Mouse (Mus musculus) thymus, adult 2 months (tissue): Measurements from ENCODE around the gene Fam76b. TPM values are rescaled to one million over a fixed set of nuclear protein-coding genes. Genes with fewer than 3 reads are reported as not detected.

Source experiments
- DNase-seq: peaks from one replicate; pipeline ENCODE4 v3.0.0; 2021
- H3K27ac ChIP-seq: fragments of 200-500 bp; 2 replicates; pipeline ENCODE4 v1.5.1; 2012; ENCODE audit warnings: low read length, control low read depth; ENCODE audit not compliant: control insufficient read depth, insufficient read depth
- H3K27me3 ChIP-seq: fragments of 200-500 bp; 2 replicates; pipeline ENCODE4 v1.6.1; 2012; ENCODE audit warnings: mild to moderate bottlenecking, low read length, moderate library complexity, mixed read lengths; ENCODE audit not compliant: control insufficient read depth, insufficient read depth
- H3K36me3 ChIP-seq: fragments of 200-500 bp; 2 replicates; pipeline ENCODE4 v1.6.1; 2012; ENCODE audit warnings: mild to moderate bottlenecking, low read length, moderate library complexity; ENCODE audit not compliant: control insufficient read depth, insufficient read depth
- H3K4me1 ChIP-seq: fragments of 200-500 bp; replicated peaks from 2 replicates; pipeline ENCODE4 v1.6.1; 2012; ENCODE audit warnings: low read length; ENCODE audit not compliant: control insufficient read depth, insufficient read depth
- H3K4me3 ChIP-seq: fragments of 200-500 bp; 2 replicates; pipeline ENCODE4 v1.5.1; 2012; ENCODE audit warnings: mild to moderate bottlenecking, low read length, control low read depth, moderate library complexity; ENCODE audit not compliant: control insufficient read depth, insufficient read depth
- CTCF ChIP-seq: fragments of 200-500 bp; IDR thresholded peaks from 2 replicates; pipeline ENCODE4 v1.5.1; 2012; ENCODE audit warnings: mild to moderate bottlenecking, control low read depth, low read length, moderate library complexity, borderline replicate concordance; ENCODE audit not compliant: control insufficient read depth, poor library complexity, insufficient read depth; ENCODE audit errors: extremely low read depth
- POLR2A ChIP-seq: fragments of 200-500 bp; IDR thresholded peaks from 2 replicates; pipeline ENCODE4 v1.6.1; 2012; ENCODE audit warnings: mild to moderate bottlenecking, low read length, control low read depth, moderate library complexity; ENCODE audit not compliant: control insufficient read depth, poor library complexity, insufficient read depth; ENCODE audit errors: extremely low read depth
- WGBS: fragments of 180-500 bp; shearing (Covaris S2); methylation state at CpG from one replicate; pipeline ENCODE4 v1.1.7; 2018; 5-methylcytosine and 5-hydroxymethylcytosine counted together
- polyA plus RNA-seq: library from polyadenylated mRNA; depleted of rRNA; stranded (reverse); fragments of >200 nt; gene quantifications from 2 replicates; pipeline ENCODE4 v1.2.3, GENCODE M21; 2012

Fam76b gene
- polyA plus RNA-seq, 1 experiment: 17.2 TPM

DNA sequence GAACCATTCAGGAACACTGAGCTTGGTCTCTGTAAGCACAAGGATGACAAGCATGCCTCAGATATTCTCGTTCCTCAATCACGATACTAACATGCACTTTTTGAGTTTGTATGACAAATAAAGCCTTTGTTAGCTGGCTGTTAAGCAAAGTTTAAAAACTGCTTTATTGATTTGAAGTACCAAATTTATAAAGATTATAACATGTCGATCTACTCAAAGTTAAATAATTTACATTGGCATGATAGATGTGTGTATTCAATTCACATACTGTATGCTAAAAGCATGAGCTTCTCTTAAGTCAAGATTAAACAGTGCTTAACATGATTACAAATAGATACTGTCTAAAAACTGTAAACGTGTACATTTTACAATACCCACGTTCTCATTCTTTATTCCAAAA lies 19.9 kb upstream of the Fam76b start:
- no peak overlapping the region for H3K27ac ChIP-seq
- no peaks in the 10 kb centered on the region for H3K27me3 ChIP-seq
- H3K4me1 ChIP-seq: no peaks in the 10 kb centered on the region
- H3K4me3 ChIP-seq: no peak overlapping the region
- DNase-seq: no peak
- TF ChIP-seq POLR2A (no peak), CTCF (no peak)
- 96% methylated on average over 5 of the region's 5 CpGs for WGBS
- H3K36me3 ChIP-seq: peaks cover 74% of the 10 kb centered on the region

DNA sequence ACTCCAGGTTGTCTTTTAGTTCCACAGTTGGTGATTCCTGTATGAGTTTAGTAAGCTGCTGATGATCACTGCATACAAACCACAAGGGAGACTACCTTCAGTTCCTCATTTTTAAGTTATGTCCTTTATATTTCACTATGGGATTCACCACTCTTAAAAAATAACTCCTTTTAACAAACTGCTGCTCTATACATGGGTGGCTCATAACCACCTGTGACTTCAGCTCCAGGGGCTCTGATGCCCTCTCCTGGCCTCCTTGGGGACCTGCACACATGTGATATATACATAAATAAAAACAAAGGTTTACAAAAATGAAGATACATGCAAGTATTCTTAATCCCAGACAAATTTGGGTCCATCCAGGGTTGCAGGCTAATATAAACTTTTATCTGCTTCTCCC lies 17.6 kb upstream of the Fam76b start:
- peaks cover 78% of the 10 kb centered on the region for H3K36me3 ChIP-seq
- TF ChIP-seq CTCF (no peak), POLR2A (no peak)
- DNase-seq: peak; percentile 6
- no peak overlapping the region for H3K27ac ChIP-seq
- H3K27me3 ChIP-seq: no peaks in the 10 kb centered on the region
- H3K4me3 ChIP-seq: no peak overlapping the region
- H3K4me1 ChIP-seq: no peaks in the 10 kb centered on the region

DNA sequence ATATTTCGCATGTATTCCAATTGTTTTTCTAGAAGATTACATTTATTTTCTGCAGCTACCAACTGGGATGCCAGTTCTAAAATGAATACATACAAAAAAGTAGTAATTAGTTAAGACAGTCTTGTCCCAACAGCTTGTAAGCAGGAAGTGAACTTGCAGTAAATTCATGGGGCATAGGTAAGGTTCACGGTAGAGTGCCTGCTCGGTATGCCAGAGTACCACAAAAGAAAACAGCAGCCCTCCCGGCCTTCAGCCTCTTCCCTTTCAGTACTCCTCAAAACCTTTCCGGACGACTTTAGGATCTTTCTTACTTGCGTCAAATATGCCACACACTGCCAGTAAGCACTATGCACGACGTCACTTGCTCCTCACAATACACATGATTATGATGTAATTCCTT lies 9.1 kb upstream of the Fam76b start:
- Histone ChIP-seq H3K36me3 (peaks cover 73% of the 10 kb centered on the region), H3K4me3 (no peak overlapping the region), H3K27ac (no peak overlapping the region), H3K27me3 (no peaks in the 10 kb centered on the region), H3K4me1 (no peaks in the 10 kb centered on the region)
- TF ChIP-seq CTCF (no peak), POLR2A (no peak)
- WGBS: 96% methylated on average over 9 of the region's 9 CpGs
- no peak for DNase-seq

DNA sequence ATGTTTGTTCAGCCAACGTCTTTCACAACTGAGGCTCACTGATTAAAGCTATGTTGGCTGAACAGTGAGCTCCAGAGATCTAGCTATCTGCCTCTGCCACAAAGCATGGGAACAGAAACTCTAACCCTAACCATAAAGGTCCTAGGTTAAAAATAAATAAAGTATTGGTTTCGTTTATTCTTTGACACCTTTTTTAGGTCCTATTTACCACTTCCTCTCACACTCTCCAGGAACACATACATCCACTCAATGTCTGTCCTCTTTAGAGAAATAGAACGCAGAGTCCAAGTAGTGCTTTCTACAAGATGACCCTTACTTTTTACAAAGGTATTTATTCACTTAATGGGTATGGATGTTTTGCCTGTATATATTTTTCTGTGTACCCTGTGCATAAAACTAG lies 6.7 kb upstream of the Fam76b start:
- Histone ChIP-seq H3K27me3 (no peaks in the 10 kb centered on the region), H3K4me1 (no peaks in the 10 kb centered on the region), H3K4me3 (no peak overlapping the region), H3K27ac (no peak overlapping the region), H3K36me3 (peaks cover 53% of the 10 kb centered on the region)
- TF ChIP-seq CTCF (no peak), POLR2A (no peak)
- no peak for DNase-seq
- WGBS: 83% methylated on average over 3 of the region's 3 CpGs

DNA sequence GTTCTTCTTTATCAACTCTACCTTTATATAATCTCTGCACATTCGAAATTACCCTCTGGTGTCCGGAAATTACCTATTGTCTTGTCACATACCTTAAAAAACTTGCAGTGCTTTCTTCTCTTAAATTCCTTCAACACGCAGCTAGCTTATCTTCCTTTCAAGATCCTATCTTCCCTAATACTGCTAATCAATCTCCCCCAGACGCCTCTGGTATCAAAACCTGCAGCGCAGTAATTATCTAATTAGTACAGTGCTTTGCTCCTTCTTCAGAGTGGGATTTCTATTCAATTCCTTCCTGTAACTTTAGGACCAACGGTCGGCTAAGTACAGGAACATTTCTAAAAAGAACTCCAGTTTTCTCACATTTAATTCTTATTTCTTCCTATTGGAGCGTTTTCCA lies 1.6 kb upstream of the Fam76b start:
- Histone ChIP-seq H3K4me3 (peak overlapping the region; percentile 61; the same call in 1 of the 2 replicates), H3K36me3 (peaks cover 6% of the 10 kb centered on the region)
- 4% methylated on average over 8 of the region's 8 CpGs for WGBS

DNA sequence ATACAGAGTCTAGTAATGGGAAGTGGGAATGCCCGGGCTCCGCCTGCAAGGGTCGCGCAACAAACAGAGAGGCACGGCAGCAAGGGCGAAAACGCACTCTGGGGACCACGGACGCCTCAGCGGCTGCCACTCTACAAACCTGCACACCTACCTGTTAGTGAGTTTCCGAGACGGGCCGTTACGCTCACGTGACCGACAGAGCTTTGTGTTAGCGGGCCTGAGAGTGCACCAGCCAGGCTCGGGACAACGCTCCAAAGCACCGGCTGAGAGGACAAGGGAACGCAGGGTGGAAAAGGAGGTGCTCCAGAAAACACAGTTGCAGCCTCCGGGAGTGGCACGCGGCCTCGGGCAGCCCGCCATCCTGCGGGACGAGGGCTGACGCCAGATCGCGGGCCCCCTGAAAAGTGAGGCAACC lies 1.1 kb upstream of the Fam76b start:
- peak; percentile 74 for DNase-seq
- Histone ChIP-seq H3K36me3 (peaks cover 1% of the 10 kb centered on the region; the same call in 1 of the 2 replicates), H3K27ac (peak overlapping the region; percentile 78), H3K4me1 (no peaks in the 10 kb centered on the region), H3K27me3 (no peaks in the 10 kb centered on the region), H3K4me3 (peak overlapping the region; percentile 61)
- TF ChIP-seq CTCF (no peak), POLR2A (no peak)
- WGBS: under 1% methylated on average over 31 of the region's 31 CpGs

More for the DNA sequence above, 1.6 kb upstream of the Fam76b start:
- no peak for DNase-seq
- Histone ChIP-seq H3K27me3 (no peaks in the 10 kb centered on the region), H3K27ac (no peak overlapping the region), H3K4me1 (no peaks in the 10 kb centered on the region)
- no peak for TF ChIP-seq CTCF
- TF ChIP-seq POLR2A: no peak

DNA sequence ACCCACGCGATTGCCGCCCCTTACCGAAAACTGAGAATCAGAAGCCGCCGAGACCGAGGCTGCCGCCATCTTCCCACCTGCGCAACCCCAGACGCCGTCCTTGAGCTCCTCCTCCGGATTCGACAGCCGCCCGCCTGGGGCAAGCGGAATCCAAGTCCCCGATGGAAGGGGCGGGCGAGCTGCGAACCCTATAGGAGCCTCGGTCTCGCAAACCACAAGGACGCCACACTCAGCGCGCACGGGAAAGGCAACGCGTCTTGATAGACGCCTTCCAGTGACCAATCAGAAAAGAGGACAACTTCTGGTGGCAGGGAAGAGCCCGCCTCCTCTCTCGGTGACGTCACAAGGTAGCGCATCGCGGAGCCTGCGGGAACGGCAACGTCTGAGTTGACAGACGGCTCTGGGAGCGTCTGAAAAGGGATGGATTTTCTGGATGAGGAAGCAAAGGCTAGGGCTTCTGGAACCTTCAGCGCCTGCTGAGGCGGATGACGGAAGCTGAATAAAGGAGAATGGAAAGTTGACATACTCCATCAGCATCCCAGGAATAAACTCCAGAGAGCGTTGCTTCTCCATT lies 597 bp upstream of the Fam76b start, which contains the start of gene Cep57:
Cep57 (minus strand) TSS at position 276 of the 574 bp plus-strand sequence.
- H3K27ac ChIP-seq: peak within 1 kb of the TSS; percentile 78
- TF ChIP-seq CTCF (peak; percentile 33; the same call in 1 of the 2 replicates), POLR2A (peak; percentile 86; the same call in 1 of the 2 replicates)
- H3K4me3 ChIP-seq: peak within 1 kb of the TSS; percentile 76
- H3K36me3 ChIP-seq: peaks cover 4% of the 10 kb centered on the region; the same call in 1 of the 2 replicates
- no peaks in the 10 kb centered on the region for H3K27me3 ChIP-seq
- WGBS: 0% methylated on average over 44 of the region's 44 CpGs
- DNase-seq: peak; percentile 93
- H3K4me1 ChIP-seq: no peaks in the 10 kb centered on the region
